Mouse (Mus musculus): ENCODE measurements around the gene Wnt3a. TPM values are rescaled to one million over a fixed set of nuclear protein-coding genes. Genes with fewer than 3 reads are reported as not detected.

The Wnt3a gene
- polyA plus RNA-seq, 1 experiment, result 15.4 TPM

GRCm38 (mm10) chr11:59329616-59330015 lies 39.1 kb upstream of the Wnt3a start:
- no peak for DNase-seq
- TF ChIP-seq POLR2A (IDR thresholded peaks at IDR 0.05; ENCODE audit: borderline replicate concordance, extremely low read depth, low read depth, low read length), result no peak
- TF ChIP-seq CTCF (IDR thresholded peaks at IDR 0.05; ENCODE audit: insufficient read depth, low read length), result no peak
- Histone ChIP-seq H3K4me1 (ENCODE audit: control insufficient read depth, insufficient read depth, low read length) (no peaks in the 10 kb centered on the region), H3K4me3 (replicated peaks; ENCODE audit: extremely low read depth, low read depth, low read length) (no peak overlapping the region)
- WGBS, result 68% methylated on average over 6 of the region's 6 CpGs

- no peak overlapping the region for H3K4me3 ChIP-seq (replicated peaks; ENCODE audit: extremely low read depth, low read depth, low read length)
- WGBS, result 81% methylated on average over 18 of the region's 18 CpGs
- no peaks in the 10 kb centered on the region; the same call in 1 of the 2 replicates for H3K4me1 ChIP-seq (ENCODE audit: control insufficient read depth, insufficient read depth, low read length)
- TF ChIP-seq CTCF (IDR thresholded peaks at IDR 0.05; ENCODE audit: insufficient read depth, low read length) (no peak), POLR2A (IDR thresholded peaks at IDR 0.05; ENCODE audit: borderline replicate concordance, extremely low read depth, low read depth, low read length) (no peak)
- no peak for DNase-seq
Measured at GRCm38 (mm10) chr11:59327625-59328024, 37.1 kb upstream of the Wnt3a start.

- H3K4me3 ChIP-seq (replicated peaks; ENCODE audit: extremely low read depth, low read depth, low read length), result no peak overlapping the region
- no peaks in the 10 kb centered on the region; the same call in 1 of the 2 replicates for H3K4me1 ChIP-seq (ENCODE audit: control insufficient read depth, insufficient read depth, low read length)
- TF ChIP-seq POLR2A (IDR thresholded peaks at IDR 0.05; ENCODE audit: borderline replicate concordance, extremely low read depth, low read depth, low read length) (no peak), CTCF (IDR thresholded peaks at IDR 0.05; ENCODE audit: insufficient read depth, low read length) (no peak)
- no peak for DNase-seq
- 46% methylated on average over 5 of the region's 5 CpGs for WGBS
Measured at GRCm38 (mm10) chr11:59324777-59325176, 34.2 kb upstream of the Wnt3a start.

DNA sequence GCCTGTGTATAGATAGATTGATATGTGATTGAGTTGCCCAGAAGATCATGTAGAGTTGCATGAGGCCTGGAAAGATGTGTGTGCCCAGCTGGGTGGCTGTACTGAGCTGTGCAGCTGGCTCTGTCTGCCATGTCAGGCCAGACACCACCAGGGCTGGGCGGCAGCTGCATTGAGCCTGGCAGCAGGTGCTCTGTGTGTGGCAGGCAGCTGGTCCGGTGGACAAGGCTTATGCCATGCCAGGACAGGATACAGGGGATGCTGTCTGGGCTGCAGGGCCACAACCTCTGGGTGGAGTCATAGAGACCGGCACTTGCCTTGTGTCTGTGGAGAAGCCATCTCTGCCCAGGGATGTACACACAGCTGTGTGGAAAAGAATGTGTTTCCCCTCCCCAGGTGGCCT lies 32.4 kb upstream of the Wnt3a start:
- DNase-seq, result no peak
- WGBS, result 89% methylated on average over 3 of the region's 3 CpGs
- Histone ChIP-seq H3K4me1 (ENCODE audit: control insufficient read depth, insufficient read depth, low read length) (no peaks in the 10 kb centered on the region; the same call in 1 of the 2 replicates), H3K4me3 (replicated peaks; ENCODE audit: extremely low read depth, low read depth, low read length) (no peak overlapping the region)
- no peak for TF ChIP-seq POLR2A (IDR thresholded peaks at IDR 0.05; ENCODE audit: borderline replicate concordance, extremely low read depth, low read depth, low read length)
- TF ChIP-seq CTCF (IDR thresholded peaks at IDR 0.05; ENCODE audit: insufficient read depth, low read length), result no peak

GRCm38 (mm10) chr11:59316517-59316916 lies 26.0 kb upstream of the Wnt3a start:
- no peak for TF ChIP-seq POLR2A (IDR thresholded peaks at IDR 0.05; ENCODE audit: borderline replicate concordance, extremely low read depth, low read depth, low read length)
- H3K4me3 ChIP-seq (replicated peaks; ENCODE audit: extremely low read depth, low read depth, low read length), result no peak overlapping the region
- H3K4me1 ChIP-seq (ENCODE audit: control insufficient read depth, insufficient read depth, low read length), result 0 out of 2 replicates have a peak, but pooled peaks cover under 1% of the 10 kb centered on the region
- no peak for DNase-seq
- 66% methylated on average over 6 of the region's 6 CpGs for WGBS

DNA sequence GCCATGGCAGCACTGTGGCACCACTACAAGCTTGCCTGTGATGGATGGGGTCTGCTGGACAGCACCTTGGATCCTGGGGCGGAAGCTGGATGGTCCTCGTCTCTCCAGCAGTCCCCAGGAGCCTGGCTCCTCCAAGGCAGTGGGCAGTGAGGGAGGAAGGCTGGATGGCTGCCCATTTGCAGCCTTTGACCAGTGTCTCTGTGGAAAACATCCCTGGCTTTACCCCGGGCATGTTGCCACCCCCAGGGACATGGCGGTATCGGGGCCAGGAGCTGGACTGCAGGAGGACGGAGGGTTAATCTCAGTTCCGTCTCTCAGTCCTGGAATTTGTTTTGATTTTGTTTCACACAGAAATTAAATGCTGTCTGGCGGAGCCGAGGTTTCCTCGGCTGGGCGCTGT lies 23.4 kb upstream of the Wnt3a start:
- Histone ChIP-seq H3K4me3 (replicated peaks; ENCODE audit: extremely low read depth, low read depth, low read length) (no peak overlapping the region), H3K4me1 (ENCODE audit: control insufficient read depth, insufficient read depth, low read length) (0 out of 2 replicates have a peak, but pooled peaks cover 2% of the 10 kb centered on the region)
- WGBS, result 40% methylated on average over 11 of the region's 11 CpGs
- TF ChIP-seq POLR2A (IDR thresholded peaks at IDR 0.05; ENCODE audit: borderline replicate concordance, extremely low read depth, low read depth, low read length), result no peak
- no peak for TF ChIP-seq CTCF (IDR thresholded peaks at IDR 0.05; ENCODE audit: insufficient read depth, low read length)
- no peak for DNase-seq

DNA sequence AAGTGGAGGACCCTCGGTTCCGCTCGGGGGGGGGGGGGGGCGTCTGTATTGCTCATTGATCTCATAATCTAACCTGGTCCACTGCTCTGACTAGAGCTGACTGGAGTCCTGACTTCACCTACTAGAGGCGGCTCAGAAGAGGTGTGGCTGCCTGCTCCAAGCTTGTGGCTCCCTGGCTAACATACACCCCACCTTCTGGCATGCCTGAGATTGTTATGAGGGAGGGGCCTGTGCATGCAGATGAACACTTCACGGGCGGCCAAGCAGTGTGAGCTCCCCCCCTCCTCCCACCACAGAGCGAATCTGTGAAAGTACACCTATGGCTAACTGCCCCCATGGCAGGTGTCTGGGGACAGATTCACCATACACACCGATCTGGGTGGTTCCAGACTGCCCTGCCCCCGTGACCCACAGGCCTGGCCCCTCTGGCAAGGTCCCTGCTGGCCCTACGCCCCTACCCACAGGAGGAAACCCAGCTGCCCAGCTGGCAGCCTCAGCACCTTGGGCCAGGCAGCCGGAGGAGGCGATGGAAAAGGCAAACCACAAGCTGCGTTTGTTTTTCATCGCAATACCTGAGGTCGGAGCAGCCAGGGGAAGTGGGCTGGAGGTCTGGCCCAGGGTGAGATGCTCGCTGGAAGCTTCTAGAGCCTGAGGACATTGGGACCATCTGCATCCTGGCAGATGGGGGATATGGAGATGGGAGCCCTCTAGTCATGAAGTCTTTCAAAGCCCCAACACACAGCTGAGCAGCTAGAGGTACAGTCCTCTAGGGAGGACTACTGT lies 22.7 kb upstream of the Wnt3a start:
- no peak for DNase-seq
- Histone ChIP-seq H3K4me1 (ENCODE audit: control insufficient read depth, insufficient read depth, low read length) (peaks cover 2% of the 10 kb centered on the region; the same call in 1 of the 2 replicates), H3K4me3 (replicated peaks; ENCODE audit: extremely low read depth, low read depth, low read length) (no peak overlapping the region)
- WGBS, result 42% methylated on average over 17 of the region's 17 CpGs
- TF ChIP-seq CTCF (IDR thresholded peaks at IDR 0.05; ENCODE audit: insufficient read depth, low read length) (no peak), POLR2A (IDR thresholded peaks at IDR 0.05; ENCODE audit: borderline replicate concordance, extremely low read depth, low read depth, low read length) (no peak)

DNA sequence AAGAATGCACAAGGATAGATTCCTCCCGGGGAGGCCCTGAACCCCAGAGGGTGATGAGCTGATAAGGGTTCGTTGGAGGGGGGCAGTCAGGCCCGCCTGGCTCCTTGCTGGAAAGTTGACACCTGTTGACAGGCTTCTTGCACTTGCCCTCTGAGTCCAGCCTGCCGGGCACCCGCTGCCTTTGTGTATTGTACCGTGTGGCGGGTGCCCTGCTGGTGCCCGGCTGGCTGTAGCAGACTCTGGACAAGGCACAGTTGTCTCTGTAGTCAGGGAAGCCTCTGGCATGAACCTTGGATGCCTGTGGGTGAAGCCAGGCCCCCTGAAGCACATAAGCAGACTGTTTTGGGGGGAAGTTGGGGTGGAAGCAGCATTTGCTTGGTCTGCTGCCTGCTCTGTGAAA lies 21.9 kb upstream of the Wnt3a start:
- WGBS, result 49% methylated on average over 8 of the region's 8 CpGs
- H3K4me3 ChIP-seq (replicated peaks; ENCODE audit: extremely low read depth, low read depth, low read length), result no peak overlapping the region
- H3K4me1 ChIP-seq (ENCODE audit: control insufficient read depth, insufficient read depth, low read length), result peaks cover 4% of the 10 kb centered on the region
- no peak for TF ChIP-seq CTCF (IDR thresholded peaks at IDR 0.05; ENCODE audit: insufficient read depth, low read length)
- no peak for DNase-seq

GRCm38 (mm10) chr11:59312060-59312459 lies 21.5 kb upstream of the Wnt3a start:
- 62% methylated on average over 6 of the region's 6 CpGs for WGBS
- Histone ChIP-seq H3K4me1 (ENCODE audit: control insufficient read depth, insufficient read depth, low read length) (peaks cover 6% of the 10 kb centered on the region), H3K4me3 (replicated peaks; ENCODE audit: extremely low read depth, low read depth, low read length) (no peak overlapping the region)
- DNase-seq, result no peak
- TF ChIP-seq CTCF (IDR thresholded peaks at IDR 0.05; ENCODE audit: insufficient read depth, low read length) (no peak), POLR2A (IDR thresholded peaks at IDR 0.05; ENCODE audit: borderline replicate concordance, extremely low read depth, low read depth, low read length) (no peak)

GRCm38 (mm10) chr11:59309976-59310375 lies 19.4 kb upstream of the Wnt3a start:
- H3K4me1 ChIP-seq (ENCODE audit: control insufficient read depth, insufficient read depth, low read length), result peaks cover 6% of the 10 kb centered on the region
- H3K4me3 ChIP-seq (replicated peaks; ENCODE audit: extremely low read depth, low read depth, low read length), result no peak overlapping the region
- no peak for TF ChIP-seq POLR2A (IDR thresholded peaks at IDR 0.05; ENCODE audit: borderline replicate concordance, extremely low read depth, low read depth, low read length)
- TF ChIP-seq CTCF (IDR thresholded peaks at IDR 0.05; ENCODE audit: insufficient read depth, low read length), result no peak
- no peak for DNase-seq
- WGBS, result 67% methylated on average over 8 of the region's 8 CpGs
